Mouse (Mus musculus) layer of hippocampus, adult 11-12 months (tissue): ENCODE measurements around the gene Plekhg6.

Experiments
- DNase-seq: peaks from one replicate; pipeline ENCODE4 v3.0.0; 2022; ENCODE audit warnings: low spot score

Gene Plekhg6

DNA sequence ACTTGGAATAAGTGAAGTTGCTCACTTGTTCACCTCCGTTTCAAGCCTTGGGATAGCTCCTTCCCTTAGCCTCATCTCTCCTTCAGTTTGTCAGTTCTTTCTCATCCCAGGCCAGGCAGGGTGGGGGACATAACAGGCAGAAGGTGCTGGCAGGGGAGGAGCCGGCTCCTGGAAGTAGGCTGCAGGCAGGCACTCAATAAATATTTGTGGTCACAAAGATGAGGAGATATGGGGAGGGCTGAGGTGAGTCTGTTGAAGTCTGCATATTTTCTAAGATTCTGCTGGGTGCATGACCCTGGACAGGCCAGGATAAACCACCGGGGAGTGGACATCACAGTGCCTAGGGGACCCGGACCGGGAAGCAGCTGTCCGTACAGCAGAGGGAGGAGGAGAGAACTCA, 57.0 kb downstream of the Plekhg6 start:
- no peak for DNase-seq

- DNase-seq = no peak
Observed at GRCm38 (mm10) chr6:125322794-125323193, 57.8 kb downstream of the Plekhg6 start.

DNA sequence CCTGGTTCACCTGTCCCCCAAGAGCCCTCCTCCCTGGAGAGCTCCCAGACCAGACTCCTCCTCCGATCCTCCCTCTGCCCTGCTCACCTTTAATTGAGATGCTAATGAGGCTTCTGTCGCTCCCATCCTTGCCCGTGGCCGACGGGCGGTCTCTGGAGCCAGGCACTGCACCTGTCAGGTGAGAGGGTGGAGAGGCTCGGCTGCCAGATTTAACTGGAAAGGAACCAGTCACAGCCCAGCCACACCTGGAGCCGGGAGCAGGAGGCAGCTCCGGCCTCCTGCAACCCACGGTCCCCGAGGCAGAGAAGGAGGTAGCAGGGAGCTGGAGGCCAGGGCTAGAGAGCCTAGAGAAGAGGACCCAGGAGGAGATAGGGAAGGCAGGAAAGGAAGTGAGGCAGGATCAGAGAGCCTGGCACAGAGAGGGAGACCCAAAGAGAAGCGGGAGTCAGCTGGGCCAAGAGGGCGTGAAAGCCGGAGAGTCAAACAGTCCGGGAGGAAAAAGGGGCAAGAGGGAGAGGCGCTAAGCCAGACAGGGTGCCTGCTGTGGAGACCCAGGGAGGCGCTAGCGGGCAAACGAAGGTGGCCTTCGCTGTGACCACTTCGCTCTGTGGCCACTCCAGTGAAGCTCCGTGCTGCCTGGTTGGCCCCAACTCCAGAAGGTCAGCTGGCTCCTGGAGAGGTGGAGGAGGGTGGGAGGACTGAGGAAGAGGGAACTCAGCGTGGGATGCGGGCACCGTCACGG, 59.3 kb downstream of the Plekhg6 start:
- no peak for DNase-seq

- no peak for DNase-seq
Observed at GRCm38 (mm10) chr6:125320323-125320722, 60.3 kb downstream of the Plekhg6 start, which contains the start of gene Scnn1a. Scnn1a (plus strand) TSS chr6:125320659.

GRCm38 (mm10) chr6:125319919-125320296, 60.7 kb downstream of the Plekhg6 start:
- DNase-seq = no peak

DNA sequence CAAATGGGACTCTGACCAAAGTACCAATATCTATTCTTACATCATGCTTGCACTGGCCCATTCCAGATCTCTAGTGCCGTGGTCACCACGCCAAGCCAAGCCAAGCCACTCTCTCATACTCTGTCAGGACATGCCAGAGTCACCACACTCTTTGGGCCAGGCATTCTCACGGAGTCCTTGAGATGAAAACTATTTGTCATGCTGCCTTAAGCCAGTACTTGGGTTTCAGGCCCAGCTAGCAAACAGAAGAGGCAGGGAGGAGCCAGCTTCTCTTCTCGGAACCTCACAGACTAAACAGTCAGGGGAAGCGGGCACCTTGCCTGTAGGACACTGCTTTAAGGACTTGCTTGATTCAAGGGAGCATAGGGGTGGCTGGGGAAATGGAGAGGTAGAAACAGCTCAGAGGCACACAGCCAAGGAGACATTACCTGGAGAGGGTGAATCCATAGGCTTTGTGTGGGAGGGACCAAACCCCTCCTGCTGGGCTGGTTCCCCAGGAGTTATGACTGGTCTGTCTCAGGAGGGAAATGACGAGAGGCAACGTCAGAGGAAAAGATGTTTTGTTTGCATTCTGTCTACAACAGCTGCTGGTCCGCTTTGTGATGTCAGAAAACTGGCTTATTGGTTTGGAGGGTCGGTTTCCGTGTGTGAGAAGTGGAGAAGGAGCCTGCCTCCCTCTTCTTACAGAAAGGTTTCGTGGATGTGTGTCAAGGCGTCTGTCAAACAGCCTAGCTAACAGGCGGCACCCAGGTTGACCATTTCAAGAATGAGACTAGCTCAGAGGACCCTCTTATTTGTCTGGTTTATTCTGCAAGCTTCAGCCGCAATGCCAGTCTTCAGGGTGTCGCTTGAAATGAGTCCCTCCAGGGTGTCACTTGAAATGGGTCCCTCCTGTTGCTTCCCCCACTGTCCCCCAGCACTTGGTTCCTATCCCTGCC, 61.3 kb downstream of the Plekhg6 start:
- DNase-seq = no peak

DNA sequence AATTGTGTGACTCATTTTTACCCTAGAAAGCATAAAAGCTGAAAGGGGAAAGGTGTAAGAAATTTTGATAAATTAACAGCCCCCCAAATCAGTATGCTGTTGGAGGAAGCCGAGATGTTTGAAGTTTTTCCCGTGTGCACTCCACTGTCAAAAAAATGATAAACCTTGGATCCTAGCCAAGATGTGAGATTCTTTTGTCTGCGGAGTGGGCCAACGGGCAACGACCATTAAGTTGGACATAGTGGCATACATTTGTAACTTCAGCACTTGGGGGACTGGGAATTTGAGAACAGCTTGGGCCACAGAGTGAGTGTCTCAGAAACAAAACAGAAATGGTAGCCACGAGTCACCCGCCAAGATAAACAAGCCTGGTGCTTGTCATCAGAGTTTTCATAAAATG, 63.5 kb downstream of the Plekhg6 start:
- DNase-seq = no peak

GRCm38 (mm10) chr6:125314746-125315145, 65.8 kb downstream of the Plekhg6 start:
- DNase-seq = no peak

DNA sequence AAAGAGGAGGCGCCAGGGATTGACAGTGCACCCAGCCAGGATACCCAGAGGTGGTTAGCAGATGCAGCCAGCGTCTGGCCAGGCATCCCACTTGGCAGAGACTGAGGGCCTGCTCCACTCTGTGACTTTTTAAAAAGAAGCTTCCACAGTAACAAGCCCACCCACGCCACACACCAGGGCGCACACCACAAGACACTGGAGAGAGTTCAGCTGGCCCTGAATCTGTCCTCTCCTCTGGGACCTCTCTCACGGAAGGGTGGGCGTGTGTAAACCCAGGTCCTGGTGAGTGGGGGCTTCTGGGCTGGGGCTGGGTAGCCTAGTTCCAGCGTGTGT, 66.4 kb downstream of the Plekhg6 start:
- DNase-seq = no peak

- peak; percentile 60 for DNase-seq
Observed at GRCm38 (mm10) chr6:125313546-125314230, 66.9 kb downstream of the Plekhg6 start, which contains the start of gene Ltbr. Ltbr (minus strand) TSS chr6:125313885.
